Mouse (Mus musculus) ES-E14 (cell line): Measurements from ENCODE around the gene Pigt. TPM values are rescaled to one million over a fixed set of nuclear protein-coding genes. Genes with fewer than 3 reads are reported as not detected.

Experiments
- DNase-seq: peaks from one replicate; pipeline ENCODE4 v3.0.0-alpha.2; 2013; ENCODE audit warnings: low read depth, low spot score
- H3K27ac ChIP-seq: 2 replicates; pipeline ENCODE4 v1.5.1; 2012; ENCODE audit warnings: low read depth, mild to moderate bottlenecking, low read length, moderate library complexity, mixed read lengths; ENCODE audit not compliant: poor library complexity, insufficient read depth, severe bottlenecking
- H3K36me3 ChIP-seq: 2 replicates; pipeline ENCODE4 v1.6.1; 2012; ENCODE audit warnings: mild to moderate bottlenecking, low read length, moderate library complexity, mixed read lengths; ENCODE audit not compliant: control insufficient read depth, poor library complexity, insufficient read depth, severe bottlenecking
- H3K4me1 ChIP-seq, 2 experiments: fragments of 150-350 bp in 1 of 2; sonication (generic) in 1 of 2; 2 replicates each; pipeline ENCODE4 v1.6.1; 2012; ENCODE audit warnings: low read length in 2 of 2, mild to moderate bottlenecking in 1 of 2, mixed read lengths in 1 of 2; ENCODE audit not compliant: control insufficient read depth in 2 of 2, insufficient read depth in 2 of 2, poor library complexity in 1 of 2
- H3K4me3 ChIP-seq, 2 experiments: fragments of 150-350 bp in 1 of 2; sonication (generic) in 1 of 2; 2 replicates each; pipeline ENCODE4 v1.5.1; 2012; ENCODE audit warnings: low read length in 2 of 2, low read depth in 1 of 2, mild to moderate bottlenecking in 1 of 2, mixed read lengths in 1 of 2; ENCODE audit not compliant: insufficient read depth in 1 of 2, poor library complexity in 1 of 2, severe bottlenecking in 1 of 2
- H3K9ac ChIP-seq: 2 replicates; pipeline ENCODE4 v1.6.1; 2012; ENCODE audit warnings: low read depth, mild to moderate bottlenecking, low read length, mixed read lengths; ENCODE audit not compliant: poor library complexity, insufficient read depth, severe bottlenecking
- H3K9me3 ChIP-seq: fragments of 150-350 bp; sonication (generic); 2 replicates; pipeline ENCODE4 v1.6.1; 2012; ENCODE audit warnings: low read depth, mild to moderate bottlenecking, low read length; ENCODE audit not compliant: control insufficient read depth, insufficient read depth
- CHD2 ChIP-seq: IDR thresholded peaks from 2 replicates; pipeline ENCODE4 v1.6.1; 2014; ENCODE audit warnings: mild to moderate bottlenecking, low read depth, low read length, inconsistent platforms
- HCFC1 ChIP-seq: IDR thresholded peaks from 2 replicates; pipeline ENCODE4 v1.6.1; 2012; ENCODE audit warnings: low read length, inconsistent platforms, borderline replicate concordance; ENCODE audit not compliant: insufficient read depth
- MAFK ChIP-seq: IDR thresholded peaks from 2 replicates; pipeline ENCODE4 v1.6.1; 2014; ENCODE audit warnings: mild to moderate bottlenecking, low read depth, low read length, inconsistent platforms; ENCODE audit not compliant: insufficient read depth
- ZC3H11A ChIP-seq: IDR thresholded peaks from 2 replicates; pipeline ENCODE4 v1.6.1; 2012; ENCODE audit warnings: low read depth, mild to moderate bottlenecking, inconsistent platforms, low read length, borderline replicate concordance
- ZNF384 ChIP-seq: IDR thresholded peaks from 2 replicates; pipeline ENCODE4 v1.6.1; 2012; ENCODE audit warnings: low read depth, low read length, inconsistent platforms
- in situ Hi-C, 2 experiments: fragments of 600-800 bp; cut with MboI; formaldehyde crosslinking; loops; one replicate each; pipeline ENCODE4 v1.15.1; 2025; ENCODE audit warnings: low sequenced_read_pairs in 2 of 2, inconsistent platforms in 1 of 2; ENCODE audit not compliant: unreplicated experiment in 2 of 2
- total RNA-seq: library from RNA; depleted of rRNA; stranded (reverse); fragments of 300-350 nt; gene quantifications from 2 replicates; pipeline ENCODE4 v1.2.3, GENCODE M21; 2012

Pigt gene
- total RNA-seq, 1 experiment: 57.2 TPM

- no peak for DNase-seq
- Histone ChIP-seq H3K36me3 (peaks cover 24% of the 10 kb centered on the region), H3K4me1 (no peaks in the 10 kb centered on the region; a peak in 1 of 4 replicates), H3K27ac (no peak overlapping the region), H3K9ac (no peak overlapping the region), H3K4me3 (no peak overlapping the region), H3K9me3 (no peaks in the 10 kb centered on the region)
- TF ChIP-seq ZC3H11A (no peak), ZNF384 (no peak), HCFC1 (no peak), MAFK (no peak), CHD2 (no peak)
- in situ Hi-C loops: no loop called here
These were observed 2.0 kb downstream of the Pigt start for GRCm38 (mm10) chr2:164499317-164499716.

- H3K36me3 ChIP-seq: peaks cover 26% of the 10 kb centered on the region
- in situ Hi-C loops: no loop called here
These were observed 3.2 kb downstream of the Pigt start for GRCm38 (mm10) chr2:164500511-164500910.

GRCm38 (mm10) chr2:164504919-164505318, 7.6 kb downstream of the Pigt start:
- in situ Hi-C loops: no loop called here
- Histone ChIP-seq H3K4me1 (peaks cover 3 to 15% of the 10 kb centered on the region in 2 experiments; a peak in 3 of 4 replicates), H3K27ac (no peak overlapping the region), H3K4me3 (no peak overlapping the region), H3K36me3 (peaks cover 30% of the 10 kb centered on the region), H3K9me3 (no peaks in the 10 kb centered on the region), H3K9ac (no peak overlapping the region)
- DNase-seq: no peak
- no peak for TF ChIP-seq CHD2
- TF ChIP-seq HCFC1: no peak
- no peak for TF ChIP-seq ZNF384
- TF ChIP-seq ZC3H11A: no peak
- no peak for TF ChIP-seq MAFK

More at GRCm38 (mm10) chr2:164500511-164500910, 3.2 kb downstream of the Pigt start:
- no peak for DNase-seq
- H3K4me3 ChIP-seq: no peak overlapping the region
- no peaks in the 10 kb centered on the region; a peak in 1 of 4 replicates for H3K4me1 ChIP-seq
- no peak overlapping the region for H3K9ac ChIP-seq
- TF ChIP-seq HCFC1 (no peak), ZC3H11A (no peak), ZNF384 (no peak), MAFK (no peak), CHD2 (no peak)
- H3K9me3 ChIP-seq: no peaks in the 10 kb centered on the region
- no peak overlapping the region for H3K27ac ChIP-seq

- Histone ChIP-seq H3K4me3 (no peak overlapping the region), H3K36me3 (peaks cover 21% of the 10 kb centered on the region), H3K27ac (no peak overlapping the region), H3K9ac (no peak overlapping the region), H3K4me1 (peaks cover 3 to 16% of the 10 kb centered on the region in 2 experiments; a peak in 3 of 4 replicates), H3K9me3 (no peaks in the 10 kb centered on the region)
- no peak for DNase-seq
- in situ Hi-C loops: no loop called here
- TF ChIP-seq MAFK (no peak), HCFC1 (no peak), ZNF384 (no peak), ZC3H11A (no peak), CHD2 (no peak)
These were observed 8.5 kb downstream of the Pigt start for GRCm38 (mm10) chr2:164505619-164506347.
